8 mouse cellular contexts compared by ENCODE assay signal in the genomic region with DNA sequence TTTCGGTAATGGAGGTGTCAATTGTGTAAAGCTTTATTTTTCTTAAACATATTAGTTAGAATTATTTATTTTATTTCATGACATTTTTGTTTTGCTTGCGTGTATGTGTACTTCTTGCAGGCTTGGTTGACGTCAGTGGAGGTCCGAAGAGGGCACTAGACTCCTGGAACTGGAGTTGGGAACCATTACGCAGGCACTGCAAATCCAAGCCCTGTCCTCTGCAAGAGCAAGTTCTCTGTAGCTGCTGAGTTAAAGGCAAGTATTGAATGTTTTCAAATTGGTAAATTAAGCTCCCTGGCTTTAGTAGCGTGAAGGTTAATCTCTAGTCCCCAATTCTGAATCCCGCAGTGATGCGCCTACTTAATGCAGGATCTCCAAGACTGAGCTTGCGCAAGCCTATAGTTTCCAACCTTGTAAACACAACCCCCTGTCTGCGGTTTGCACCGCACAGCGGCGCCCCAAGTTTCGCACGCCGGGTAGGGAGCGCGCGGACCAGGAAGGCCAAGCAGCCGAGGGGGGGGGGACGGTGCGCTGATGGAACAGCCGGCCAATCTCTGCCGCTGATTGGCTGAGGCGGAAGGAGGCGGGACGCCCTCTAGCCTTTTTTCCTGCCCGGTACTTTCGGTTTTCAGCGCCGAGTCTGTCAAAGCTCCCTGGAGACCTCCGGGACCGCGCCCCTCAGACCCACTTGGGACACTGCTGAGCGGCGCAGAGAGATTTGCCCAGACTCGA. TPM values are rescaled to one million over a fixed set of nuclear protein-coding genes. Genes with fewer than 3 reads are reported as not detected.
A peak's percentile ranks its signal among the peaks of the same experiment; 100 is the strongest.
DNase-seq lines count a peak whose midpoint lies in the region; ATAC-seq lines count a peak whose summit lies in the region.

A gene (plus strand): TSS at position 581 of the 732 bp plus-strand sequence.

- ATAC-seq in hindbrain, embryonic 13.5 days (ENCODE audit: low FRiP score): peak; percentile 94

- no peaks in the 10 kb centered on the region for H3K36me3 ChIP-seq in hindbrain, embryonic 13.5 days

- H3K9me3 ChIP-seq in hindbrain, embryonic 13.5 days: no peaks in the 10 kb centered on the region

- peak within 1 kb of the TSS; percentile 82 for H3K9ac ChIP-seq in hindbrain, embryonic 13.5 days

- H3K4me2 ChIP-seq in hindbrain, embryonic 13.5 days: peak within 1 kb of the TSS; percentile 93

- peak within 1 kb of the TSS; percentile 84 for H3K4me3 ChIP-seq in hindbrain, embryonic 13.5 days

- peaks cover 13% of the 10 kb centered on the region for H3K4me1 ChIP-seq in hindbrain, embryonic 13.5 days (replicated peaks)

- H3K27me3 ChIP-seq in hindbrain, embryonic 13.5 days: 0 out of 2 replicates have a peak, but pooled peaks cover 5% of the 10 kb centered on the region

- peak; percentile 98 for DNase-seq in NIH3T3 (ENCODE audit: low read depth)
- DNase-seq in cerebellum, postnatal 10 days: peak; percentile 95 to 96
- DNase-seq in frontal cortex, postnatal 14 days (ENCODE audit: low spot score in 2 of 2): peak; percentile 59 to 68
- peak; percentile 69 for DNase-seq in layer of hippocampus, postnatal 25 days (ENCODE audit: extremely low spot score in 1 of 2, low spot score in 1 of 2)
- DNase-seq in lung, postnatal 25 days (ENCODE audit: low spot score): peak; percentile 88
- peak; percentile 96 for DNase-seq in retina, embryonic 14.5 days (ENCODE audit: low spot score)
- DNase-seq in thymus, postnatal 4 days: peak; percentile 91

- H3K27ac ChIP-seq in hindbrain, embryonic 13.5 days: peak within 1 kb of the TSS; percentile 53

- 4% methylated on average over 37 of the region's 37 CpGs for WGBS in hindbrain, embryonic 13.5 days

RNA-seq across cellular contexts. Expression of the gene that starts here (rescaled TPM):
- polyA plus RNA-seq in hindbrain, embryonic 13.5 days (2015; fragmentation: Nextera tagmentation; extraction: Ambion mirVana): 13.4 and 13.9 TPM in 2 replicates
- total RNA-seq in layer of hippocampus, postnatal 25 days (2021): 10 to 100 TPM; 17.4 to 19.9 TPM

Comparison
In these comparisons a context has a peak if more than half of its experiments do, and no peak if none do; other contexts are left out.
1. Peak in every context shown above with its lines: DNase-seq, ATAC-seq, H3K4me3 ChIP-seq and H3K27ac ChIP-seq.